Mouse (Mus musculus): Measurements from ENCODE around the gene Foxo4.

- TF ChIP-seq POLR2A (IDR thresholded peaks at IDR 0.05; ENCODE audit: low read depth, low read length) = no peak
- no peak for TF ChIP-seq CTCF (IDR thresholded peaks at IDR 0.05; ENCODE audit: extremely low read depth, insufficient read depth, insufficient read length, insufficient replicate concordance)
These were observed 14.4 kb downstream of the Foxo4 start, which contains the start of gene Gm20489 for GRCm38 (mm10) chrX:101268755-101269124.
